Mouse (Mus musculus): Measurements from ENCODE around the gene Pcsk2.

Gene Pcsk2

GRCm38 (mm10) chr2:143545758-143546246 is at the start of gene Pcsk2:
TSS of gene Pcsk2 (plus strand) at chr2:143546156.
- DNase-seq (ENCODE audit: low read depth in 2 of 2, low spot score in 2 of 2), result no peak

- no peak for DNase-seq (ENCODE audit: low read depth in 2 of 2, low spot score in 2 of 2)
These were observed 45.1 kb upstream of the Pcsk2 start for GRCm38 (mm10) chr2:143500845-143501244.

- no peak for DNase-seq (ENCODE audit: low read depth in 2 of 2, low spot score in 2 of 2)
These were observed 44.2 kb upstream of the Pcsk2 start for GRCm38 (mm10) chr2:143501760-143502159.

GRCm38 (mm10) chr2:143502203-143502602 is 43.8 kb upstream of the Pcsk2 start:
- no peak for DNase-seq (ENCODE audit: low read depth in 2 of 2, low spot score in 2 of 2)

- no peak for DNase-seq (ENCODE audit: low read depth in 2 of 2, low spot score in 2 of 2)
These were observed 9.5 kb upstream of the Pcsk2 start for GRCm38 (mm10) chr2:143536485-143536884.

- DNase-seq (ENCODE audit: low read depth in 2 of 2, low spot score in 2 of 2), result no peak
These were observed 631 bp upstream of the Pcsk2 start for GRCm38 (mm10) chr2:143545299-143545751.

- no peak for DNase-seq (ENCODE audit: low read depth in 2 of 2, low spot score in 2 of 2)
These were observed 656 bp downstream of the Pcsk2 start for GRCm38 (mm10) chr2:143546412-143547211.

- DNase-seq (ENCODE audit: low read depth in 2 of 2, low spot score in 2 of 2), result no peak
These were observed 1.5 kb downstream of the Pcsk2 start for GRCm38 (mm10) chr2:143547251-143548090.

GRCm38 (mm10) chr2:143560384-143560783 is 14.4 kb downstream of the Pcsk2 start:
- no peak for DNase-seq (ENCODE audit: low read depth in 2 of 2, low spot score in 2 of 2)

- no peak for DNase-seq (ENCODE audit: low read depth in 2 of 2, low spot score in 2 of 2)
These were observed 19.1 kb downstream of the Pcsk2 start for GRCm38 (mm10) chr2:143565062-143565461.

- no peak for DNase-seq (ENCODE audit: low read depth in 2 of 2, low spot score in 2 of 2)
These were observed 20.0 kb downstream of the Pcsk2 start for GRCm38 (mm10) chr2:143565961-143566360.

GRCm38 (mm10) chr2:143585341-143585740 is 39.4 kb downstream of the Pcsk2 start:
- DNase-seq (ENCODE audit: low read depth in 2 of 2, low spot score in 2 of 2), result no peak

GRCm38 (mm10) chr2:143590398-143590797 is 44.4 kb downstream of the Pcsk2 start:
- DNase-seq (ENCODE audit: low read depth in 2 of 2, low spot score in 2 of 2), result no peak

- DNase-seq (ENCODE audit: low read depth in 2 of 2, low spot score in 2 of 2), result no peak
These were observed 57.1 kb downstream of the Pcsk2 start for GRCm38 (mm10) chr2:143603071-143603470.

- DNase-seq (ENCODE audit: low read depth in 2 of 2, low spot score in 2 of 2), result no peak
These were observed 58.0 kb downstream of the Pcsk2 start for GRCm38 (mm10) chr2:143603871-143604512.

- DNase-seq (ENCODE audit: low read depth in 2 of 2, low spot score in 2 of 2), result no peak
These were observed 64.7 kb downstream of the Pcsk2 start for GRCm38 (mm10) chr2:143610355-143611331.

- no peak for DNase-seq (ENCODE audit: low read depth in 2 of 2, low spot score in 2 of 2)
These were observed 67.5 kb downstream of the Pcsk2 start for GRCm38 (mm10) chr2:143613466-143613865.

GRCm38 (mm10) chr2:143614775-143615174 is 68.8 kb downstream of the Pcsk2 start:
- DNase-seq (ENCODE audit: low read depth in 2 of 2, low spot score in 2 of 2), result no peak

- DNase-seq (ENCODE audit: low read depth in 2 of 2, low spot score in 2 of 2), result no peak
These were observed 75.0 kb downstream of the Pcsk2 start for GRCm38 (mm10) chr2:143620916-143621315.

GRCm38 (mm10) chr2:143623916-143624315 is 78.0 kb downstream of the Pcsk2 start:
- no peak for DNase-seq (ENCODE audit: low read depth in 2 of 2, low spot score in 2 of 2)

Measured in CD8-positive naive resting alpha-beta T cell, adult 2 months (primary cell).